8 mouse cellular contexts compared by ENCODE assay signal in genomic region chr2:66041917-66042419, GRCm38 (mm10).
DNase-seq lines count a peak whose midpoint lies in the region; ATAC-seq and TF ChIP-seq lines count a peak whose summit lies in the region.

No protein-coding gene starts in this region.

- H3K4me1 ChIP-seq in forebrain, embryonic 13.5 days = peaks cover 28% of the 10 kb centered on the region
- no peaks in the 10 kb centered on the region for H3K4me1 ChIP-seq in kidney, postnatal 0 days (replicated peaks; ENCODE audit: insufficient read depth, low read length)
- 0 out of 2 replicates have a peak, but pooled peaks cover 2% of the 10 kb centered on the region for H3K4me1 ChIP-seq in limb, embryonic 14.5 days (ENCODE audit: control insufficient read depth, insufficient read depth, low read length)

- DNase-seq in CD4-positive, CD25-positive, alpha-beta regulatory T cell, adult 2 months (ENCODE audit: low read depth, low spot score) = peak; percentile 8
- DNase-seq in cerebellum, adult 11-12 months = peak; percentile 74
- peak; percentile 63 for DNase-seq in kidney, postnatal 0 days (ENCODE audit: low spot score)
- DNase-seq in limb, embryonic 14.5 days (ENCODE audit: low spot score) = peak; percentile 60
- DNase-seq in right cerebral cortex, adult 18-20 months = peak; percentile 75
- no peak for DNase-seq in gastrocnemius, postnatal 14 days

- peaks cover 35% of the 10 kb centered on the region for H3K27me3 ChIP-seq in forebrain, embryonic 13.5 days
- no peaks in the 10 kb centered on the region for H3K27me3 ChIP-seq in kidney, postnatal 0 days (ENCODE audit: insufficient read depth, low read length)
- H3K27me3 ChIP-seq in limb, embryonic 14.5 days (ENCODE audit: control insufficient read depth, insufficient read depth, low read length) = no peaks in the 10 kb centered on the region

- 21% methylated on average over 9 of the region's 9 CpGs for WGBS in forebrain, embryonic 13.5 days
- 65% methylated on average over 9 of the region's 9 CpGs for WGBS in kidney, postnatal 0 days
- WGBS in limb, embryonic 14.5 days = 40% methylated on average over 9 of the region's 9 CpGs

- TF ChIP-seq POLR2A in limb, embryonic 14.5 days (IDR thresholded peaks at IDR 0.05; ENCODE audit: borderline replicate concordance, extremely low read depth, insufficient read depth, insufficient read length) = no peak

- no peaks in the 10 kb centered on the region for H3K9me3 ChIP-seq in forebrain, embryonic 13.5 days (replicated peaks)
- H3K9me3 ChIP-seq in kidney, postnatal 0 days (replicated peaks; ENCODE audit: low read length) = no peaks in the 10 kb centered on the region
- no peaks in the 10 kb centered on the region for H3K9me3 ChIP-seq in limb, embryonic 14.5 days (ENCODE audit: control insufficient read depth, low read length)

- H3K4me3 ChIP-seq in forebrain, embryonic 13.5 days = peak overlapping the region; percentile 14; the same call in 1 of the 2 replicates
- H3K4me3 ChIP-seq in kidney, postnatal 0 days (replicated peaks; ENCODE audit: low read depth, low read length) = no peak overlapping the region
- no peak overlapping the region for H3K4me3 ChIP-seq in limb, embryonic 14.5 days (replicated peaks; ENCODE audit: low read length)

- H3K36me3 ChIP-seq in forebrain, embryonic 13.5 days (ENCODE audit: poor library complexity, severe bottlenecking) = no peaks in the 10 kb centered on the region
- H3K36me3 ChIP-seq in kidney, postnatal 0 days (ENCODE audit: insufficient read depth, low read length) = no peaks in the 10 kb centered on the region
- no peaks in the 10 kb centered on the region for H3K36me3 ChIP-seq in limb, embryonic 14.5 days (ENCODE audit: control insufficient read depth, insufficient read depth, low read length)

- H3K4me2 ChIP-seq in forebrain, embryonic 13.5 days = peak overlapping the region; percentile 51
- H3K4me2 ChIP-seq in kidney, postnatal 0 days (ENCODE audit: low read length) = no peak overlapping the region
- no peak overlapping the region for H3K4me2 ChIP-seq in limb, embryonic 14.5 days (replicated peaks; ENCODE audit: low read depth, low read length, severe bottlenecking)

- intact Hi-C loops in gastrocnemius, postnatal 14 days (cut with DNase I; ENCODE audit: low total_unique reads) = loop anchor here (10.0 kb wide), 1 partner anchor 247 kb away; no protein-coding TSS in a partner anchor

- H3K9ac ChIP-seq in forebrain, embryonic 13.5 days = peak overlapping the region; percentile 8; the same call in 1 of the 2 replicates
- no peak overlapping the region for H3K9ac ChIP-seq in kidney, postnatal 0 days (ENCODE audit: low read depth, low read length)
- no peak overlapping the region for H3K9ac ChIP-seq in limb, embryonic 14.5 days (ENCODE audit: low read depth, low read length, severe bottlenecking)

- peak overlapping the region; percentile 78 for H3K27ac ChIP-seq in forebrain, embryonic 13.5 days
- H3K27ac ChIP-seq in kidney, postnatal 0 days = no peak overlapping the region
- 0 out of 2 replicates have a peak overlapping the region, but pooled peaks have one; percentile 20 for H3K27ac ChIP-seq in limb, embryonic 14.5 days (replicated peaks; ENCODE audit: low read depth, low read length)

- ATAC-seq in CD4-positive, CD25-positive, alpha-beta regulatory T cell, adult 4 months = no peak
- ATAC-seq in forebrain, embryonic 13.5 days = peak; percentile 80
- ATAC-seq in kidney, postnatal 0 days (replicated peaks; ENCODE audit: low FRiP score, low read depth) = peak; percentile 73; the same call in 1 of the 2 replicates
- ATAC-seq in limb, embryonic 14.5 days (ENCODE audit: low FRiP score, low read depth) = peak; percentile 83

- TF ChIP-seq CTCF in kidney, postnatal 0 days (IDR thresholded peaks at IDR 0.05; ENCODE audit: low read depth) = peak; percentile 64
